Mouse (Mus musculus): ENCODE measurements around the gene Vpreb3. TPM values are rescaled to one million over a fixed set of nuclear protein-coding genes. Genes with fewer than 3 reads are reported as not detected.

The Vpreb3 gene
- polyA plus RNA-seq, 1 experiment from 2014 or later, result 1.1 TPM

- no peak overlapping the region for H3K4me3 ChIP-seq
- no peak overlapping the region for H3K27ac ChIP-seq
- no peak overlapping the region for H3K9ac ChIP-seq
- no peaks in the 10 kb centered on the region for H3K27me3 ChIP-seq
- peaks cover 51% of the 10 kb centered on the region for H3K4me1 ChIP-seq
- no peaks in the 10 kb centered on the region for H3K9me3 ChIP-seq
- ATAC-seq (ENCODE audit: insufficient number of reproducible peaks, low FRiP score, low TSS enrichment, low read depth), result no peak
- 58% methylated on average over 7 of the region's 7 CpGs for WGBS
- H3K4me2 ChIP-seq, result no peak overlapping the region
- H3K36me3 ChIP-seq, result peaks cover 61% of the 10 kb centered on the region
Observed at GRCm38 (mm10) chr10:75915557-75915956, 27.3 kb upstream of the Vpreb3 start.

GRCm38 (mm10) chr10:75916840-75917239 is 26.0 kb upstream of the Vpreb3 start:
- no peak overlapping the region for H3K9ac ChIP-seq
- 0 out of 2 replicates have a peak overlapping the region, but pooled peaks have one; percentile 22 for H3K27ac ChIP-seq
- peaks cover 53% of the 10 kb centered on the region for H3K4me1 ChIP-seq
- no peaks in the 10 kb centered on the region for H3K27me3 ChIP-seq
- WGBS, result 32% methylated on average over 8 of the region's 8 CpGs
- no peak for ATAC-seq (ENCODE audit: insufficient number of reproducible peaks, low FRiP score, low TSS enrichment, low read depth)
- H3K4me3 ChIP-seq, result no peak overlapping the region
- no peak overlapping the region for H3K4me2 ChIP-seq
- no peaks in the 10 kb centered on the region for H3K9me3 ChIP-seq
- peaks cover 50% of the 10 kb centered on the region for H3K36me3 ChIP-seq

- H3K4me1 ChIP-seq, result peaks cover 55% of the 10 kb centered on the region
- H3K27me3 ChIP-seq, result no peaks in the 10 kb centered on the region
- peaks cover 46% of the 10 kb centered on the region for H3K36me3 ChIP-seq
- no peak overlapping the region for H3K9ac ChIP-seq
- WGBS, result 81% methylated on average over 5 of the region's 5 CpGs
- no peak overlapping the region for H3K4me3 ChIP-seq
- H3K4me2 ChIP-seq, result no peak overlapping the region
- no peak for ATAC-seq (ENCODE audit: insufficient number of reproducible peaks, low FRiP score, low TSS enrichment, low read depth)
- H3K27ac ChIP-seq, result no peak overlapping the region
- H3K9me3 ChIP-seq, result no peaks in the 10 kb centered on the region
Observed at GRCm38 (mm10) chr10:75919026-75919425, 23.8 kb upstream of the Vpreb3 start.

- WGBS, result under 1% methylated on average over 72 of the region's 76 CpGs
- H3K9me3 ChIP-seq, result no peaks in the 10 kb centered on the region
Observed at GRCm38 (mm10) chr10:75921026-75921725, 21.7 kb upstream of the Vpreb3 start, which contains the start of gene Smarcb1. Gene Smarcb1, minus strand, starts transcription at chr10:75921617.

GRCm38 (mm10) chr10:75921726-75922560 is 20.9 kb upstream of the Vpreb3 start:
- H3K4me2 ChIP-seq, result peak overlapping the region; percentile 78
- H3K9ac ChIP-seq, result peak overlapping the region; percentile 90
- H3K27ac ChIP-seq, result peak overlapping the region; percentile 95
- H3K9me3 ChIP-seq, result no peaks in the 10 kb centered on the region
- ATAC-seq (ENCODE audit: insufficient number of reproducible peaks, low FRiP score, low TSS enrichment, low read depth), result no peak
- peak overlapping the region; percentile 79 for H3K4me3 ChIP-seq
- WGBS, result 4% methylated on average over 22 of the region's 22 CpGs
- peaks cover 44% of the 10 kb centered on the region for H3K4me1 ChIP-seq
- no peaks in the 10 kb centered on the region for H3K27me3 ChIP-seq
- peaks cover 55% of the 10 kb centered on the region for H3K36me3 ChIP-seq

More at GRCm38 (mm10) chr10:75921026-75921725, 21.7 kb upstream of the Vpreb3 start, which contains the start of gene Smarcb1:
- no peaks in the 10 kb centered on the region for H3K27me3 ChIP-seq
- H3K4me1 ChIP-seq, result peaks cover 51% of the 10 kb centered on the region
- peak within 1 kb of the TSS; percentile 79 for H3K4me3 ChIP-seq
- peak within 1 kb of the TSS; percentile 90 for H3K9ac ChIP-seq
- peak within 1 kb of the TSS; percentile 95 for H3K27ac ChIP-seq
- peaks cover 52% of the 10 kb centered on the region for H3K36me3 ChIP-seq
- ATAC-seq (ENCODE audit: insufficient number of reproducible peaks, low FRiP score, low TSS enrichment, low read depth), result peak; percentile 81
- H3K4me2 ChIP-seq, result peak within 1 kb of the TSS; percentile 78

- Histone ChIP-seq H3K9me3 (no peaks in the 10 kb centered on the region), H3K36me3 (peaks cover 53% of the 10 kb centered on the region), H3K4me3 (no peak overlapping the region), H3K27me3 (no peaks in the 10 kb centered on the region), H3K9ac (no peak overlapping the region), H3K4me2 (no peak overlapping the region), H3K4me1 (peaks cover 22% of the 10 kb centered on the region), H3K27ac (no peak overlapping the region)
- ATAC-seq (ENCODE audit: insufficient number of reproducible peaks, low FRiP score, low TSS enrichment, low read depth), result no peak
- WGBS, result 52% methylated on average over 2 of the region's 2 CpGs
Observed at GRCm38 (mm10) chr10:75924324-75924723, 18.5 kb upstream of the Vpreb3 start.

- Histone ChIP-seq H3K27ac (no peak overlapping the region), H3K9me3 (no peaks in the 10 kb centered on the region), H3K4me3 (no peak overlapping the region), H3K36me3 (peaks cover 53% of the 10 kb centered on the region), H3K9ac (no peak overlapping the region), H3K27me3 (no peaks in the 10 kb centered on the region), H3K4me1 (peaks cover 28% of the 10 kb centered on the region), H3K4me2 (no peak overlapping the region)
- 68% methylated on average over 13 of the region's 13 CpGs for WGBS
- ATAC-seq (ENCODE audit: insufficient number of reproducible peaks, low FRiP score, low TSS enrichment, low read depth), result no peak
Observed at GRCm38 (mm10) chr10:75926396-75926795, 16.5 kb upstream of the Vpreb3 start.

GRCm38 (mm10) chr10:75930304-75930703 is 12.6 kb upstream of the Vpreb3 start:
- no peaks in the 10 kb centered on the region; the same call in 1 of the 2 replicates for H3K27me3 ChIP-seq
- H3K36me3 ChIP-seq, result peaks cover 30% of the 10 kb centered on the region
- no peak overlapping the region for H3K9ac ChIP-seq
- H3K4me3 ChIP-seq, result peak overlapping the region; percentile 66
- peaks cover 35% of the 10 kb centered on the region for H3K4me1 ChIP-seq
- no peaks in the 10 kb centered on the region for H3K9me3 ChIP-seq
- H3K4me2 ChIP-seq, result peak overlapping the region; percentile 91
- no peak for ATAC-seq (ENCODE audit: insufficient number of reproducible peaks, low FRiP score, low TSS enrichment, low read depth)
- peak overlapping the region; percentile 47; the same call in 1 of the 2 replicates for H3K27ac ChIP-seq
- 4% methylated on average over 6 of the region's 6 CpGs for WGBS

- 6% methylated on average over 7 of the region's 7 CpGs for WGBS
- Histone ChIP-seq H3K27me3 (peaks cover 9% of the 10 kb centered on the region), H3K4me1 (peaks cover 45% of the 10 kb centered on the region), H3K9ac (0 out of 2 replicates have a peak overlapping the region, but pooled peaks have one; percentile 28), H3K9me3 (no peaks in the 10 kb centered on the region), H3K4me3 (peak overlapping the region; percentile 66), H3K27ac (peak overlapping the region; percentile 89; the same call in 1 of the 2 replicates), H3K4me2 (peak overlapping the region; percentile 91), H3K36me3 (peaks cover 20% of the 10 kb centered on the region)
- no peak for ATAC-seq (ENCODE audit: insufficient number of reproducible peaks, low FRiP score, low TSS enrichment, low read depth)
Observed at GRCm38 (mm10) chr10:75931311-75931710, 11.5 kb upstream of the Vpreb3 start.

- no peaks in the 10 kb centered on the region for H3K9me3 ChIP-seq
- peaks cover 17% of the 10 kb centered on the region for H3K27me3 ChIP-seq
- under 1% methylated on average over 43 of the region's 44 CpGs for WGBS
- peak overlapping the region; percentile 91 for H3K4me2 ChIP-seq
- peaks cover 11% of the 10 kb centered on the region for H3K36me3 ChIP-seq
- H3K27ac ChIP-seq, result peak overlapping the region; percentile 89
- ATAC-seq (ENCODE audit: insufficient number of reproducible peaks, low FRiP score, low TSS enrichment, low read depth), result peak; percentile 71
- peak overlapping the region; percentile 66 for H3K4me3 ChIP-seq
- H3K4me1 ChIP-seq, result peaks cover 45% of the 10 kb centered on the region
- peak overlapping the region; percentile 89 for H3K9ac ChIP-seq
Observed at GRCm38 (mm10) chr10:75932081-75932678, 10.7 kb upstream of the Vpreb3 start.

- peak within 1 kb of the TSS; percentile 91 for H3K4me2 ChIP-seq
- peaks cover 21% of the 10 kb centered on the region for H3K27me3 ChIP-seq
- 37% methylated on average over 6 of the region's 6 CpGs for WGBS
- peak within 1 kb of the TSS; percentile 66 for H3K4me3 ChIP-seq
- peak within 1 kb of the TSS; percentile 89 for H3K27ac ChIP-seq
- H3K9me3 ChIP-seq, result no peaks in the 10 kb centered on the region
- H3K9ac ChIP-seq, result peak within 1 kb of the TSS; percentile 89
- ATAC-seq (ENCODE audit: insufficient number of reproducible peaks, low FRiP score, low TSS enrichment, low read depth), result no peak
- H3K36me3 ChIP-seq, result peaks cover 4% of the 10 kb centered on the region
- H3K4me1 ChIP-seq, result peaks cover 45% of the 10 kb centered on the region
Observed at GRCm38 (mm10) chr10:75932891-75933290, 10.0 kb upstream of the Vpreb3 start, which contains the start of gene Chchd10. Gene Chchd10, plus strand, starts transcription at chr10:75933130.

Data from limb, embryonic 15.5 days (tissue).